Mouse (Mus musculus) yolk sac, embryonic 10.5 days (tissue): ENCODE measurements around the gene Nckap5.
A peak's percentile ranks its signal among the peaks of the same experiment; 100 is the strongest.

Experiments used
- DNase-seq: peaks from one replicate; pipeline ENCODE4 v3.0.0-alpha.2; 2017; ENCODE audit warnings: low spot score

Nckap5 gene

GRCm38 (mm10) chr1:126473044-126473443 lies 357.6 kb downstream of the Nckap5 start:
- no peak for DNase-seq

GRCm38 (mm10) chr1:126471419-126471818 lies 359.2 kb downstream of the Nckap5 start:
- DNase-seq: no peak

GRCm38 (mm10) chr1:126470883-126471282 lies 359.7 kb downstream of the Nckap5 start:
- DNase-seq: peak; percentile 21

GRCm38 (mm10) chr1:126469818-126470544 lies 360.6 kb downstream of the Nckap5 start:
- DNase-seq: no peak

- DNase-seq: no peak
Observed at GRCm38 (mm10) chr1:126461527-126462354, 368.9 kb downstream of the Nckap5 start.

GRCm38 (mm10) chr1:126457739-126458138 lies 372.9 kb downstream of the Nckap5 start:
- DNase-seq: no peak

GRCm38 (mm10) chr1:126454504-126455173 lies 376.0 kb downstream of the Nckap5 start:
- DNase-seq: no peak

- DNase-seq: no peak
Observed at GRCm38 (mm10) chr1:126451472-126451871, 379.1 kb downstream of the Nckap5 start.

GRCm38 (mm10) chr1:126449424-126449823 lies 381.2 kb downstream of the Nckap5 start:
- no peak for DNase-seq

- DNase-seq: no peak
Observed at GRCm38 (mm10) chr1:126443890-126444289, 386.7 kb downstream of the Nckap5 start.

- no peak for DNase-seq
Observed at GRCm38 (mm10) chr1:126442723-126443122, 387.9 kb downstream of the Nckap5 start.

- no peak for DNase-seq
Observed at GRCm38 (mm10) chr1:126438000-126438572, 392.5 kb downstream of the Nckap5 start.

GRCm38 (mm10) chr1:126436937-126437667 lies 393.5 kb downstream of the Nckap5 start:
- DNase-seq: peak; percentile 9

GRCm38 (mm10) chr1:126432285-126432684 lies 398.3 kb downstream of the Nckap5 start:
- DNase-seq: no peak

GRCm38 (mm10) chr1:126431594-126431993 lies 399.0 kb downstream of the Nckap5 start:
- DNase-seq: peak; percentile 26

- no peak for DNase-seq
Observed at GRCm38 (mm10) chr1:126411426-126411825, 419.2 kb downstream of the Nckap5 start.

GRCm38 (mm10) chr1:126407886-126408285 lies 422.7 kb downstream of the Nckap5 start:
- DNase-seq: peak; percentile 14

- DNase-seq: no peak
Observed at GRCm38 (mm10) chr1:126405543-126405942, 425.1 kb downstream of the Nckap5 start.

- no peak for DNase-seq
Observed at GRCm38 (mm10) chr1:126403970-126404369, 426.6 kb downstream of the Nckap5 start.

GRCm38 (mm10) chr1:126391204-126391603 lies 439.4 kb downstream of the Nckap5 start:
- no peak for DNase-seq

GRCm38 (mm10) chr1:126377339-126377980 lies 453.1 kb downstream of the Nckap5 start:
- DNase-seq: no peak
